Mouse (Mus musculus) stomach, postnatal 0 days (tissue): ENCODE data around the gene Ces3b.
"Not testable (repeated sequence)": the region's sequence is repeated elsewhere in the genome, so short reads cannot be mapped to it uniquely, and the experiment has no call there.

Experiments
- CTCF ChIP-seq: IDR thresholded peaks from 2 replicates; pipeline ENCODE4 v1.5.1; 2016; ENCODE audit warnings: antibody characterized with exemption, low read depth, mild to moderate bottlenecking, moderate library complexity
- EP300 ChIP-seq: optimal IDR thresholded peaks from 2 replicates; pipeline ENCODE3; 2016; ENCODE audit warnings: antibody characterized with exemption

DNA sequence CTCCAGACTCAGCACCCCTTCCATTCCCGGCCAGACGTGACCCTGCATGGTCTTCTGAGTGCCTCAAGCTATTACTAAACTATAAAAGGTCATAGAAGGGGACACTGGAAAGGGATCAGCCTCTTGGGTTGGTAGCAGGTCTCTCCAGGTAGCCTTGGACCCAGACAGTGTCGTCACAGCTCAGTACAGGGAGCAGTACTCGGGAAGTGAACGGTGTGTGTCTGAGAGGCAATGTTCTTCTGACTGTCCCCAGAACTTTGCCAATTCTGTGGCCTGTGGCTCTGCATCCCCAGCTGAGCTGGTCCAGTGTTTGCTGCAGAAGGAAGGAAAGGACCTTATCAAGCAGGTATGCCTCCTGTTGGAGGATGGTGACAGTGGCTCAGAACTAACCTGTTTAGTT lies 4.6 kb downstream of the Ces3b start:
- not testable (repeated sequence) for TF ChIP-seq EP300, CTCF
